Comparison of ENCODE assay signal across 9 mouse cellular contexts in the genomic region with DNA sequence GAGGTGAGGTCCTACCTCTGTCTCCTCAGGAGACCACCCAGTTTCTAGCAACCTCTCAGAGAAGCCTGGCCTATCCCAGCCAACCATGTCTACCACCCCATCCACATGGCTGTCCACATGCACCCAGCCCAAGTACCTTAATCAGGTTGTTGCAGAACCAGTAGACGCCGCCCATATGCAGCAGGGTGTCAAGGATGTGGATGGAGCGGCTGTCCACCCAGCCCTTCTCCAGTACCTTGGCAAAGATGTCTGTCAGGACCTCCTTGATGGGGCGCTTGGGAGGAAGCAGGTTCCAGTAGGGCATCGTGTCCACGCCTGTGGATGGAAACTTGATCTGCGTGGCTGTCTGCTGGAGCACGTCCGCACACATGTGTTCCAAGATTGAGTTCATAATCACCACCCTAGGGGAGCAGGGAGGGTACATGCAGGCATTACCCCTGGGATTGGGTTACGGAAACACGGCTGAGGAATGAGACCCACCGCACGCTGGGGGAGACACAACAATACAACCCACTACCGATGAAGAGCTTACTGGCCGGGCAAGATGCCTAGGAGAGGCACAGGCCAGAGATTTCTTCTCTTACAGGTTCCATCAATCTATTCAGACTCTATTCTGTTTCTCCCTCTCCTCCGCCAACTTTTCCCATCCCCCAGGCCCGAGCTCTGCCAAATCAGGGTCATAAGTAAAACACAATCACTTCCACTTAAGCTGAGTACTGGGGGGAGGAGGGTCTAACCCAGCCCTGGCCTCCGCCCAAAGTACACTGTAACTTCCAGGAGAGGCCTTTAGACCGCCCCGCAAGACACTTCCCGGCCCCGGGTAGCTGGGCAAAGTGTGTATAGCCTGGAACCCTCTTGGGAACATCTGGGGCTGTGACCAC. TPM values are rescaled to one million over a fixed set of nuclear protein-coding genes. Genes with fewer than 3 reads are reported as not detected.
DNase-seq lines count a peak whose midpoint lies in the region; ATAC-seq lines count a peak whose summit lies in the region.
"Had no signal": no experiment of that assay in that cellular context is flagged by ENCODE, and none has a peak within 500 bp of the region (broad histone marks: within the 10 kb centered on the region; RNA-seq: fewer than 3 reads in every experiment).

No protein-coding gene starts in this region.

- H3K9ac ChIP-seq in liver, embryonic 16.5 days (ENCODE audit: low read depth, low read length): no peak overlapping the region

- H3K36me3 ChIP-seq in liver, embryonic 16.5 days (ENCODE audit: control insufficient read depth, insufficient read depth): peaks cover 9% of the 10 kb centered on the region

- H3K4me1 ChIP-seq in liver, embryonic 16.5 days (ENCODE audit: control insufficient read depth, low read depth, low read length): peaks cover 20% of the 10 kb centered on the region

- H3K4me3 ChIP-seq in liver, embryonic 16.5 days (ENCODE audit: low read depth, low read length): no peak overlapping the region

- H3K9me3 ChIP-seq in liver, embryonic 16.5 days (replicated peaks; ENCODE audit: control insufficient read depth, low read length): no peaks in the 10 kb centered on the region

- 0 out of 2 replicates have a peak overlapping the region, but pooled peaks have one; percentile 0 for H3K27ac ChIP-seq in liver, embryonic 16.5 days (ENCODE audit: low read length)

- DNase-seq in urinary bladder, postnatal 4 days (ENCODE audit: low spot score in 2 of 2): peak; percentile 68 to 73
- DNase-seq in urinary bladder, adult 18-20 months (ENCODE audit: low spot score in 2 of 2): no peak
- peak; percentile 46 to 52 for DNase-seq in heart, postnatal 36 days
- peak; percentile 63 for DNase-seq in testis, postnatal 14 days (ENCODE audit: low spot score)
- no peak for DNase-seq in frontal cortex, adult 2 months (ENCODE audit: extremely low spot score in 1 of 2, low spot score in 1 of 2)
- no peak for DNase-seq in left cerebral cortex, adult 8-10 months (ENCODE audit: low spot score in 2 of 2)

- 82% methylated on average over 22 of the region's 22 CpGs for WGBS in liver, embryonic 16.5 days (ENCODE audit: insufficient replicate concordance)

- no peak overlapping the region for H3K4me2 ChIP-seq in liver, embryonic 16.5 days (ENCODE audit: low read depth, low read length)

- H3K27me3 ChIP-seq in liver, embryonic 16.5 days (ENCODE audit: control insufficient read depth, insufficient read depth, low read depth, low read length): no peaks in the 10 kb centered on the region

- intact Hi-C loops in heart, postnatal 36 days (cut with DNase I): no loop called here

- no peak for ATAC-seq in liver, embryonic 16.5 days (ENCODE audit: low read depth)
- ATAC-seq in cerebellum, adult (ENCODE audit: insufficient number of reproducible peaks, low FRiP score, low TSS enrichment): no peak
- ATAC-seq: inflammation-experienced regulatory T-cells, adult 6 months had no signal

RNA-seq across cellular contexts. Expression of a gene that starts 6.6 kb away (rescaled TPM):
- not detected for total RNA-seq in heart, postnatal 36 days (2021)
- polyA plus RNA-seq in liver, embryonic 16.5 days (2015; fragmentation: Nextera tagmentation; extraction: Ambion mirVana): not detected in 2 replicates
- not detected in 2 replicates for polyA plus RNA-seq in frontal cortex, adult 2 months (2012; rRNA removed)
- not detected for total RNA-seq in left cerebral cortex, adult 8-10 months (2022)
- polyA plus RNA-seq: inflammation-experienced regulatory T-cells, adult 6 months had no signal

RNA-seq across cellular contexts. Expression of a gene that starts 21.6 kb away (rescaled TPM):
- 10 to 100 TPM; 45.2 to 52.7 TPM for total RNA-seq in heart, postnatal 36 days (2021)
- polyA plus RNA-seq in liver, embryonic 16.5 days (2015; fragmentation: Nextera tagmentation; extraction: Ambion mirVana): 22.8 and 23.8 TPM in 2 replicates
- 137 and 157 TPM in 2 replicates for polyA plus RNA-seq in frontal cortex, adult 2 months (2012; rRNA removed)
- 100 to 1,000 TPM; 109 to 128 (median 117) TPM for total RNA-seq in left cerebral cortex, adult 8-10 months (2022)

RNA-seq across cellular contexts. Expression of a gene that starts 25.3 kb away (rescaled TPM):
- 100 to 1,000 TPM; 102 to 104 TPM for total RNA-seq in heart, postnatal 36 days (2021)
- polyA plus RNA-seq in liver, embryonic 16.5 days (2015; fragmentation: Nextera tagmentation; extraction: Ambion mirVana): 86.4 and 86.5 TPM in 2 replicates
- polyA plus RNA-seq in frontal cortex, adult 2 months (2012; rRNA removed): 166 and 177 TPM in 2 replicates
- total RNA-seq in left cerebral cortex, adult 8-10 months (2022): 100 to 1,000 TPM; 129 to 137 (median 132) TPM

RNA-seq across cellular contexts. Expression of a gene that starts 32.8 kb away (rescaled TPM):
- 100 to 1,000 TPM; 100 to 111 TPM for total RNA-seq in heart, postnatal 36 days (2021)
- polyA plus RNA-seq in liver, embryonic 16.5 days (2015; fragmentation: Nextera tagmentation; extraction: Ambion mirVana): 6.5 and 7.7 TPM in 2 replicates
- polyA plus RNA-seq in frontal cortex, adult 2 months (2012; rRNA removed): 770 and 851 TPM in 2 replicates
- total RNA-seq in left cerebral cortex, adult 8-10 months (2022): 100 to 1,000 TPM; 713 to 794 (median 760) TPM

RNA-seq across cellular contexts. Expression of a gene that starts 43.5 kb away (rescaled TPM):
- total RNA-seq in heart, postnatal 36 days (2021): not detected
- 0.04 TPM in 1 of 2 replicates, not detected in the other for polyA plus RNA-seq in liver, embryonic 16.5 days (2015; fragmentation: Nextera tagmentation; extraction: Ambion mirVana)
- 0.15 and 0.16 TPM in 2 replicates for polyA plus RNA-seq in frontal cortex, adult 2 months (2012; rRNA removed)
- not detected for total RNA-seq in left cerebral cortex, adult 8-10 months (2022)
- polyA plus RNA-seq: inflammation-experienced regulatory T-cells, adult 6 months had no signal

Comparison
In these comparisons a context has a peak if more than half of its experiments do, and no peak if none do; other contexts are left out.
1. DNase-seq: peak in urinary bladder, postnatal 4 days (2 of 2), heart, postnatal 36 days (2 of 2) and testis, postnatal 14 days (single experiment); none in urinary bladder, adult 18-20 months (0 of 2), frontal cortex, adult 2 months (0 of 2) and left cerebral cortex, adult 8-10 months (0 of 2).